Mouse (Mus musculus) forebrain, embryonic 10.5 days (tissue): ENCODE measurements at regions not wholly inside any gene's neighbourhood (a gene's known extent, or its start where the extent isn't known, plus 50 kb on each side); places are given as distances from the start of the nearest gene placed in this dataset.
"Not testable (repeated sequence)": the region's sequence is repeated elsewhere in the genome, so short reads cannot be mapped to it uniquely, and the experiment has no call there.

Experiments used
- DNase-seq: peaks from one replicate; pipeline ENCODE4 v3.0.0-alpha.2; 2017; ENCODE audit warnings: low spot score; ENCODE audit errors: extremely low spot score
- H3K27ac ChIP-seq: fragments of 300-500 bp; sonication (generic); 2 replicates; pipeline ENCODE4 v1.5.1; 2016; ENCODE audit warnings: mild to moderate bottlenecking
- H3K27me3 ChIP-seq: fragments of 300-500 bp; sonication (generic); 2 replicates; pipeline ENCODE4 v1.6.1; 2016; ENCODE audit warnings: mild to moderate bottlenecking; ENCODE audit not compliant: poor library complexity, severe bottlenecking
- H3K36me3 ChIP-seq: fragments of 300-500 bp; sonication (generic); replicated peaks from 2 replicates; pipeline ENCODE4 v1.6.1; 2016; ENCODE audit warnings: mild to moderate bottlenecking, moderate library complexity
- H3K4me1 ChIP-seq: fragments of 300-500 bp; sonication (generic); 2 replicates; pipeline ENCODE4 v1.6.1; 2016
- H3K4me3 ChIP-seq: fragments of 300-500 bp; sonication (generic); 2 replicates; pipeline ENCODE4 v1.5.1; 2016; ENCODE audit warnings: mild to moderate bottlenecking, moderate library complexity
- H3K9me3 ChIP-seq: fragments of 300-500 bp; sonication (generic); 2 replicates; pipeline ENCODE4 v1.6.1; 2016; ENCODE audit warnings: mild to moderate bottlenecking, moderate library complexity
- WGBS: fragments of 180-500 bp; shearing (Covaris S2); methylation state at CpG from one replicate; pipeline ENCODE4 v1.1.7; 2016; 5-methylcytosine and 5-hydroxymethylcytosine counted together

GRCm38 (mm10) chr8:35136643-35137042 is 628.9 kb upstream of the Gm19410 start:
- DNase-seq = no peak
- no peaks in the 10 kb centered on the region for H3K4me1 ChIP-seq
- H3K27ac ChIP-seq = no peak overlapping the region
- 89% methylated on average over 3 of the region's 3 CpGs for WGBS
- no peaks in the 10 kb centered on the region for H3K36me3 ChIP-seq
- H3K4me3 ChIP-seq = no peak overlapping the region
- no peaks in the 10 kb centered on the region for H3K9me3 ChIP-seq
- H3K27me3 ChIP-seq = no peaks in the 10 kb centered on the region

- no peak overlapping the region for H3K27ac ChIP-seq
- DNase-seq = no peak
- H3K4me3 ChIP-seq = no peak overlapping the region
- 94% methylated on average over 1 of the region's 1 CpGs for WGBS
- no peaks in the 10 kb centered on the region for H3K27me3 ChIP-seq
- H3K9me3 ChIP-seq = no peaks in the 10 kb centered on the region
- H3K4me1 ChIP-seq = 0 out of 2 replicates have a peak, but pooled peaks cover 2% of the 10 kb centered on the region
- H3K36me3 ChIP-seq = no peaks in the 10 kb centered on the region
These were observed 624.8 kb upstream of the Gm19410 start for GRCm38 (mm10) chr8:35140775-35141174.

- DNase-seq = no peak
- no peak overlapping the region for H3K27ac ChIP-seq
- no peak overlapping the region for H3K4me3 ChIP-seq
- WGBS = 40% methylated on average over 8 of the region's 8 CpGs
- no peaks in the 10 kb centered on the region for H3K36me3 ChIP-seq
- H3K9me3 ChIP-seq = no peaks in the 10 kb centered on the region
- no peaks in the 10 kb centered on the region for H3K27me3 ChIP-seq
- 0 out of 2 replicates have a peak, but pooled peaks cover 2% of the 10 kb centered on the region for H3K4me1 ChIP-seq
These were observed 622.5 kb upstream of the Gm19410 start for GRCm38 (mm10) chr8:35143018-35143656.

- no peaks in the 10 kb centered on the region for H3K36me3 ChIP-seq
- 73% methylated on average over 7 of the region's 7 CpGs for WGBS
- DNase-seq = no peak
- H3K4me1 ChIP-seq = 0 out of 2 replicates have a peak, but pooled peaks cover 2% of the 10 kb centered on the region
- no peak overlapping the region for H3K4me3 ChIP-seq
- no peak overlapping the region for H3K27ac ChIP-seq
- no peaks in the 10 kb centered on the region for H3K9me3 ChIP-seq
- no peaks in the 10 kb centered on the region for H3K27me3 ChIP-seq
These were observed 621.9 kb upstream of the Gm19410 start for GRCm38 (mm10) chr8:35143684-35144083.

- DNase-seq = no peak
- Histone ChIP-seq H3K27ac (no peak overlapping the region), H3K4me3 (no peak overlapping the region), H3K27me3 (no peaks in the 10 kb centered on the region), H3K9me3 (no peaks in the 10 kb centered on the region), H3K4me1 (0 out of 2 replicates have a peak, but pooled peaks cover 2% of the 10 kb centered on the region), H3K36me3 (no peaks in the 10 kb centered on the region)
- WGBS = 68% methylated on average over 4 of the region's 4 CpGs
These were observed 621.2 kb upstream of the Gm19410 start for GRCm38 (mm10) chr8:35144401-35144800.

GRCm38 (mm10) chr8:35147481-35147880 is 618.1 kb upstream of the Gm19410 start:
- no peak for DNase-seq
- WGBS = 92% methylated on average over 8 of the region's 8 CpGs

GRCm38 (mm10) chr8:35147967-35148366 is 617.6 kb upstream of the Gm19410 start:
- H3K4me3 ChIP-seq = no peak overlapping the region
- H3K36me3 ChIP-seq = no peaks in the 10 kb centered on the region
- 96% methylated on average over 8 of the region's 8 CpGs for WGBS
- no peaks in the 10 kb centered on the region for H3K9me3 ChIP-seq
- no peak for DNase-seq
- no peak overlapping the region for H3K27ac ChIP-seq
- no peaks in the 10 kb centered on the region for H3K27me3 ChIP-seq
- H3K4me1 ChIP-seq = 0 out of 2 replicates have a peak, but pooled peaks cover 2% of the 10 kb centered on the region

More at GRCm38 (mm10) chr8:35147481-35147880, 618.1 kb upstream of the Gm19410 start:
- no peak overlapping the region for H3K4me3 ChIP-seq
- H3K4me1 ChIP-seq = 0 out of 2 replicates have a peak, but pooled peaks cover 2% of the 10 kb centered on the region
- H3K36me3 ChIP-seq = no peaks in the 10 kb centered on the region
- H3K9me3 ChIP-seq = no peaks in the 10 kb centered on the region
- H3K27ac ChIP-seq = no peak overlapping the region
- H3K27me3 ChIP-seq = no peaks in the 10 kb centered on the region

DNA sequence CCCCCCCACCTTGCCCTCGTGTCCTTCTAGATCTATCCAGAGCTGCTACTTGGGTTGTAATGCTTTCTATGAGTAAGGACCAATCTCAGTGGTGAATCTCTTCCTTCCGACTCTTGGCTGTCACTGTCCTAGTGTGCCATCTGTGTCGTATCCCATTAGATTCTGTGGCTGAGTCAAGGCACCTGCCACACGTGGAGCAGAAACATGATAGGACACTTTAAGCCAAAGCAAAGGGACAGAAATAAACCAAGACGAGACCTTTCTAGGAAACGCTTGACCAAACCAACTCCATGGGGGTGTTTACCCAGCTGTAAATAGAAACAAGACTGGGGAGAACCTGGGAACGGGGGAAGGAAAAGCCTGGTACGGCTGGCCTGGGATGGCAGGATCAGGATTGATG is 613.0 kb upstream of the Gm19410 start:
- H3K4me1 ChIP-seq = peaks cover 4% of the 10 kb centered on the region; the same call in 1 of the 2 replicates
- H3K9me3 ChIP-seq = no peaks in the 10 kb centered on the region
- no peaks in the 10 kb centered on the region for H3K36me3 ChIP-seq
- 0 out of 2 replicates have a peak, but pooled peaks cover 4% of the 10 kb centered on the region for H3K27me3 ChIP-seq
- no peak overlapping the region for H3K4me3 ChIP-seq
- DNase-seq = no peak
- 83% methylated on average over 8 of the region's 8 CpGs for WGBS
- no peak overlapping the region for H3K27ac ChIP-seq

- no peaks in the 10 kb centered on the region for H3K36me3 ChIP-seq
- peaks cover 20% of the 10 kb centered on the region for H3K4me1 ChIP-seq
- WGBS = 39% methylated on average over 5 of the region's 5 CpGs
- H3K27me3 ChIP-seq = peaks cover 14% of the 10 kb centered on the region; the same call in 1 of the 2 replicates
- H3K4me3 ChIP-seq = no peak overlapping the region
- no peak for DNase-seq
- no peaks in the 10 kb centered on the region for H3K9me3 ChIP-seq
- H3K27ac ChIP-seq = no peak overlapping the region
These were observed 609.3 kb upstream of the Gm19410 start for GRCm38 (mm10) chr8:35156272-35156671.

GRCm38 (mm10) chr8:35157711-35158110 is 607.9 kb upstream of the Gm19410 start:
- DNase-seq = no peak

GRCm38 (mm10) chr8:35159329-35159728 is 606.3 kb upstream of the Gm19410 start:
- peak; percentile 62 for DNase-seq
- no peaks in the 10 kb centered on the region for H3K9me3 ChIP-seq
- no peak overlapping the region for H3K4me3 ChIP-seq
- H3K36me3 ChIP-seq = no peaks in the 10 kb centered on the region
- 29% methylated on average over 12 of the region's 12 CpGs for WGBS
- peaks cover 14% of the 10 kb centered on the region; the same call in 1 of the 2 replicates for H3K27me3 ChIP-seq
- H3K4me1 ChIP-seq = peaks cover 20% of the 10 kb centered on the region
- peak overlapping the region; percentile 2; the same call in 1 of the 2 replicates for H3K27ac ChIP-seq

More at GRCm38 (mm10) chr8:35157711-35158110, 607.9 kb upstream of the Gm19410 start:
- WGBS = 91% methylated on average over 6 of the region's 6 CpGs
- Histone ChIP-seq H3K27me3 (peaks cover 14% of the 10 kb centered on the region; the same call in 1 of the 2 replicates), H3K27ac (no peak overlapping the region), H3K36me3 (no peaks in the 10 kb centered on the region), H3K4me3 (no peak overlapping the region), H3K9me3 (no peaks in the 10 kb centered on the region), H3K4me1 (peaks cover 20% of the 10 kb centered on the region)

DNA sequence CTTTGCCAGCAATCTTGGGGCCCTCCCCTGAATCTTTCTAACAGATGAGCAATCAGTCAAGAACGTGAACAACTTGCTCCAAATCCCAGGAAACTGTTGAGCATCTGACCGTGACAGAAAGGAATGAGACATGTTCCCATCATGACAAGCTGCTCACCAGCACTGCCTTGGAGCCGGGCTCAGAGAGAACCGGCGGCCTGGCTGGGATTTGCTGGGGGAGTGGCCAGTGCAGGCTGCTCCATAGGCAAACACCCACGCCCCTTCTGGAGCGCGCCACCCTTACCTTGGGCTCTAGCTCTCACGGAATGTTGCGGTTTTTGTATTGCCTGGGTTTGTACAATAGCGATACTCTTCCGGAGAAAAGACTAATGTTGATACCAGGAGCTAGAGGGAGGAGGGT is 605.4 kb upstream of the Gm19410 start:
- Histone ChIP-seq H3K36me3 (no peaks in the 10 kb centered on the region), H3K4me1 (peaks cover 20% of the 10 kb centered on the region), H3K9me3 (no peaks in the 10 kb centered on the region), H3K4me3 (no peak overlapping the region), H3K27me3 (peaks cover 14% of the 10 kb centered on the region; the same call in 1 of the 2 replicates), H3K27ac (no peak overlapping the region)
- 92% methylated on average over 12 of the region's 12 CpGs for WGBS
- DNase-seq = no peak

DNA sequence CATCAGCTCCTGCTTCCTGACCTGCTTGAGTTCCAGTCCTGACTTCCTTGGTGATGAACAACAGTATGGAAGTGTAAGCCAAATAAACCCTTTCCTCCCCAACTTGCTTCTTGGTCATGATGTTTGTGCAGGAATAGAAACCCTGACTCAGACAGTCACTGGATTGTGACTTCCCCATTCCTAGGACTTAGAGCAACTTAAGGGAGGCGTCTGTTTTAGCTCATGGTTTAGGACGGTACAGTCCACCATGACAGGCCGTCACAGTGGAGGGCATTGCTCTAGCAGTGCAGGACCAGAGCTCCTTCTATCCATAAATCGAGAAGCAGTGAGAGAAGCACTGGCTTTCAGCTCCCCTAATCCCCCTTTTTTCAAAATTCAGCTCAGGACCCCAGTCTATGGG is 603.4 kb upstream of the Gm19410 start:
- DNase-seq, H3K9me3 ChIP-seq, H3K4me3 ChIP-seq, H3K27ac ChIP-seq, H3K36me3 ChIP-seq: not testable (repeated sequence)
- Histone ChIP-seq H3K4me1 (peaks cover 16% of the 10 kb centered on the region), H3K27me3 (peaks cover 12% of the 10 kb centered on the region; the same call in 1 of the 2 replicates)
- 86% methylated on average over 4 of the region's 4 CpGs for WGBS
